Mouse (Mus musculus) lung, adult 2 months (tissue): ENCODE data around the gene Myo1b. TPM values are rescaled to one million over a fixed set of nuclear protein-coding genes. Genes with fewer than 3 reads are reported as not detected.

Source experiments
- DNase-seq: peaks from one replicate; pipeline ENCODE4 v3.0.0; 2022
- H3K4me1 ChIP-seq: fragments of 200-500 bp; 2 replicates; pipeline ENCODE4 v1.6.1; 2011; ENCODE audit warnings: low read length; ENCODE audit not compliant: control insufficient read depth, insufficient read depth
- H3K4me3 ChIP-seq: fragments of 200-500 bp; replicated peaks from 2 replicates; pipeline ENCODE3; 2011; ENCODE audit warnings: low read depth, mild to moderate bottlenecking, control low read depth, low read length; ENCODE audit errors: extremely low read depth
- CTCF ChIP-seq: fragments of 200-500 bp; IDR thresholded peaks from 2 replicates; pipeline ENCODE4 v1.5.1; 2011; ENCODE audit warnings: mild to moderate bottlenecking, low read length, control low read depth; ENCODE audit not compliant: insufficient read depth
- POLR2A ChIP-seq: fragments of 200-500 bp; IDR thresholded peaks from 2 replicates; pipeline ENCODE4 v1.6.1; 2011; ENCODE audit warnings: low read depth, mild to moderate bottlenecking, control low read depth, low read length, borderline replicate concordance; ENCODE audit errors: extremely low read depth
- WGBS: fragments of 180-500 bp; shearing (Covaris S2); methylation state at CpG from one replicate; pipeline ENCODE4 v1.1.7; 2018; 5-methylcytosine and 5-hydroxymethylcytosine counted together
- polyA plus RNA-seq: library from polyadenylated mRNA; depleted of rRNA; stranded (reverse); fragments of >200 nt; gene quantifications from 2 replicates; pipeline ENCODE4 v1.2.3, GENCODE M21; 2012

The Myo1b gene
- polyA plus RNA-seq, 1 experiment = 54.1 TPM

- H3K4me3 ChIP-seq = no peak overlapping the region
- WGBS = 70% methylated on average over 5 of the region's 5 CpGs
- no peak for TF ChIP-seq CTCF
- no peak for TF ChIP-seq POLR2A
- no peaks in the 10 kb centered on the region; the same call in 1 of the 2 replicates for H3K4me1 ChIP-seq
- DNase-seq = no peak
These were observed 110.7 kb downstream of the Myo1b start for GRCm38 (mm10) chr1:51805040-51805610.

GRCm38 (mm10) chr1:51804296-51805039 is 111.4 kb downstream of the Myo1b start:
- no peak for TF ChIP-seq POLR2A
- TF ChIP-seq CTCF = no peak
- H3K4me1 ChIP-seq = no peaks in the 10 kb centered on the region; the same call in 1 of the 2 replicates
- 78% methylated on average over 12 of the region's 12 CpGs for WGBS
- H3K4me3 ChIP-seq = no peak overlapping the region
- DNase-seq = no peak

- WGBS = 74% methylated on average over 7 of the region's 7 CpGs
- DNase-seq = no peak
- H3K4me3 ChIP-seq = no peak overlapping the region
- TF ChIP-seq POLR2A = no peak
- no peak for TF ChIP-seq CTCF
- H3K4me1 ChIP-seq = no peaks in the 10 kb centered on the region; the same call in 1 of the 2 replicates
These were observed 117.8 kb downstream of the Myo1b start for GRCm38 (mm10) chr1:51798011-51798471.

GRCm38 (mm10) chr1:51795586-51796309 is 120.1 kb downstream of the Myo1b start:
- TF ChIP-seq CTCF (no peak), POLR2A (no peak)
- no peak overlapping the region for H3K4me3 ChIP-seq
- 85% methylated on average over 9 of the region's 9 CpGs for WGBS
- DNase-seq = no peak
- H3K4me1 ChIP-seq = no peaks in the 10 kb centered on the region; the same call in 1 of the 2 replicates

DNA sequence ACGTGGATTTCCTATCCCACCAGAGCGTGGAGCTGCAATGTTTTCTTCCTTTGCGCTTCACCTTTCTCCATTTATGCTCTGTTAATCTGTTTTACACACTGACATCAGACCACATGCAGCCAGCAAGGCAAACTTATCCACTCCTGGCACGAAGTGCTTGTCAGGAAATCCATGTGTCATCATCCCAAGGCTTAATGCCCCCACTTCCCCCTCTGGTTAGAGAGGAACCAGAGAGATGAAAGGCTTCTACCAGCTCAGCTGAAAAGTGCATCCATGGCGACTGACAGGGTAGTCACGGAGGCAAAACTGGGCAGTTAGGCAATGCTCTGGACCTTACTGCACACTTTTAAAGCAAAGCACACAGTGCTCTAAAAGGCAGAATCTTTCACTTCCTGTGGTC is 126.6 kb downstream of the Myo1b start:
- Histone ChIP-seq H3K4me3 (no peak overlapping the region), H3K4me1 (peaks cover 4% of the 10 kb centered on the region; the same call in 1 of the 2 replicates)
- WGBS = 37% methylated on average over 6 of the region's 6 CpGs
- no peak for DNase-seq
- TF ChIP-seq CTCF = no peak
- TF ChIP-seq POLR2A = no peak

GRCm38 (mm10) chr1:51782091-51782490 is 133.8 kb downstream of the Myo1b start:
- H3K4me3 ChIP-seq = no peak overlapping the region
- no peak for DNase-seq
- 43% methylated on average over 6 of the region's 6 CpGs for WGBS
- H3K4me1 ChIP-seq = peaks cover 2% of the 10 kb centered on the region; the same call in 1 of the 2 replicates
- no peak for TF ChIP-seq POLR2A
- no peak for TF ChIP-seq CTCF

GRCm38 (mm10) chr1:51780357-51780756 is 135.5 kb downstream of the Myo1b start:
- TF ChIP-seq CTCF = no peak
- no peak for TF ChIP-seq POLR2A
- H3K4me1 ChIP-seq = peaks cover 2% of the 10 kb centered on the region; the same call in 1 of the 2 replicates
- no peak overlapping the region for H3K4me3 ChIP-seq
- no peak for DNase-seq

DNA sequence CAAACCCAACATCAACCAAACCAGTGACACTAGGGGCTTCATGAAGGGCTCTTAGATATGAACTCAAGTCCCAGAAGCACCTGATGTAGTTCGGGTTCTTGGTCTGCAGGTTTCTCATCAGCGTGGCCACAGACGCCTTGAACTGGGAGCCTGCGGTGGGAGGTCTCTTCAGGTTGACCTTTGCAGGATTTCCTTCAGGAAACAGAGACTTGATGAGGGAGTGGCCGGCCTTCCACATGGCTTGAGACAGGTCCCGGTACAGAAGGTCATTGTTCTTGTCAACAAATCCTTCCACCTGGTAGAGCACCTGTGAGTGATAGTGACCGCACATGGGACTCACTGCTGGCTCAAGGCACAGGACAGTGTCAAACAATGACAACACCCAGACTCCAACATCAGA is 137.6 kb downstream of the Myo1b start:
- 73% methylated on average over 7 of the region's 7 CpGs for WGBS
- DNase-seq = no peak

DNA sequence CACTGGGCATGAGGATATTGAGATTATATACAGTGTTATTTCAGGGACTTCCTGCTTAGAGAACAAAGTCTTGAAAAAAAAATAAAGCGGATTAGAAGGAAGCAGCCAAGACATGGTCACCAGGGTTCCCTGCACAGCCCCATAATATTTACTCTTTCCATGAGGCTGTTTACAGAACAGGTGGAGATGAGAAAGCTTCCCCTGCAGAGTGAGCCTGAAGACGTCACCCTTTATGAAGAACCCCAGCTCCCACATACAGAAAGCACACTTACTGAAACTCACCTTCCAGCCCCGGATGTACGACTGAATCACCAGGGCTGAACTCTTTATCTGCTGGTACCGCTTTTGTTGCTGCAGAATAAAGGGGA is 145.4 kb downstream of the Myo1b start:
- WGBS = 46% methylated on average over 5 of the region's 5 CpGs
- DNase-seq = no peak
- H3K4me1 ChIP-seq = no peaks in the 10 kb centered on the region; the same call in 1 of the 2 replicates

More for the DNA sequence above, 137.6 kb downstream of the Myo1b start:
- H3K4me3 ChIP-seq = no peak overlapping the region
- TF ChIP-seq POLR2A (no peak), CTCF (no peak)
- H3K4me1 ChIP-seq = peaks cover 2% of the 10 kb centered on the region; the same call in 1 of the 2 replicates

More for the DNA sequence above, 145.4 kb downstream of the Myo1b start:
- TF ChIP-seq CTCF = no peak
- no peak for TF ChIP-seq POLR2A
- no peak overlapping the region for H3K4me3 ChIP-seq
